Mouse (Mus musculus) heart, embryonic 13.5 days (tissue): ENCODE data around the gene Crabp2. TPM values are rescaled to one million over a fixed set of nuclear protein-coding genes. Genes with fewer than 3 reads are reported as not detected.

Experiments
- ATAC-seq: fragments of 200-750 bp; cut with Nextera tagmentation; 2 replicates; pipeline ENCODE4 v1.8.0; 2017; ENCODE audit warnings: moderate TSS enrichment; ENCODE audit not compliant: insufficient number of reproducible peaks, low FRiP score, low TSS enrichment; ENCODE audit errors: extremely low read depth
- H3K27ac ChIP-seq: fragments of 300-500 bp; sonication (generic); replicated peaks from 2 replicates; pipeline ENCODE4 v1.5.1; 2015; ENCODE audit warnings: moderate library complexity, mild to moderate bottlenecking, inconsistent platforms
- H3K27me3 ChIP-seq: fragments of 300-500 bp; sonication (generic); replicated peaks from 2 replicates; pipeline ENCODE4 v1.6.1; 2015; ENCODE audit warnings: mild to moderate bottlenecking, inconsistent platforms
- H3K36me3 ChIP-seq: fragments of 300-500 bp; sonication (generic); 2 replicates; pipeline ENCODE4 v1.6.1; 2015; ENCODE audit warnings: mild to moderate bottlenecking, inconsistent platforms
- H3K4me1 ChIP-seq: fragments of 300-500 bp; sonication (generic); 2 replicates; pipeline ENCODE4 v1.6.1; 2015; ENCODE audit warnings: inconsistent platforms
- H3K4me2 ChIP-seq: fragments of 300-500 bp; sonication (generic); 2 replicates; pipeline ENCODE4 v1.6.1; 2015; ENCODE audit warnings: inconsistent platforms, mild to moderate bottlenecking, moderate library complexity
- H3K4me3 ChIP-seq: fragments of 300-500 bp; sonication (generic); 2 replicates; pipeline ENCODE4 v1.5.1; 2015; ENCODE audit warnings: moderate library complexity, mild to moderate bottlenecking, inconsistent platforms
- H3K9ac ChIP-seq: fragments of 300-500 bp; sonication (generic); 2 replicates; pipeline ENCODE4 v1.6.1; 2015; ENCODE audit warnings: inconsistent platforms, mild to moderate bottlenecking, moderate library complexity
- H3K9me3 ChIP-seq: fragments of 300-500 bp; sonication (generic); 2 replicates; pipeline ENCODE4 v1.6.1; 2016; ENCODE audit warnings: inconsistent platforms
- WGBS: fragments of 180-500 bp; shearing (Covaris S2); methylation state at CpG from one replicate; pipeline ENCODE4 v1.1.7; 2015; ENCODE audit warnings: mixed read lengths; 5-methylcytosine and 5-hydroxymethylcytosine counted together
- polyA plus RNA-seq: library from polyadenylated mRNA; unstranded; fragments of >200 nt; fragmentation: Nextera tagmentation; extraction: Ambion mirVana; gene quantifications from 2 replicates; pipeline ENCODE4 v1.2.1, GENCODE M21; 2015

Gene Crabp2
- polyA plus RNA-seq, 1 experiment from 2014 or later: 8.4 TPM

DNA sequence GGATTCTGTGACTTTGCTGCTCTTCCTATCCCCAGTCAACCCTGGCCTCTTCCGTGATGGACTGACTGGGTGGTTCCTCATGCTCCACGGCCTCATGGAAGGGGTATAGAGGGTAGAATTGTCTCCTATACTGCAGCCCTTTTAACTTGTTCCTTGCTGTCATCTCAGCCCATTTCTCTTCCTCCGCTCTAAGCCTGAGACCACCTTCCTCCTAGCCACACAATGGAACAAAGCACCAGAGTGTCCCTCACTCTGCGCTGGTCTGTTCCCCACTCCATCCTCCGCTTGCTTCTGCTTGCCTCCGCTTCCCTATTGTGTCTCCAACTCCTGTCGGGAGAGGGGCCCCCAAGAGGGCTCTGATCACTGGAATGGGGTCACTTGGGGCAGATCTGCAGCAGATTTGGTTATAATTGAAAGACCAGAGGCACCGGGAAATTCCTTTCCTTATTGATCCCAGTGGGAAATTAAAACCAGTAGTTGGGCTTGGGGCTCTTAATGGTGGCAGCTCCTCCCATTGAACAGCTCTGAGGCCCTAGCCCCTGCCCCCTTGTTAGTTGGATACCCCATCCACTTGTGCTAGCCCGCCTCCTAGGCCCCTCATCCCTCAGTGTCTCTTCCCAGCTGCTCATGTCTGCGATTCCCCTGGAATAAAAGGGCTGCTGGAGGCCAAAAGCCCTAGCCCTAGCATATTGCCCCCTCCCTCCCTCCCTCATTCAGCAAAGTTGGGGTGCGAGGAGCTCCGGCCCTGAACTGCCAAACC is 2.5 kb upstream of the Crabp2 start:
- Histone ChIP-seq H3K27me3 (peaks cover 62% of the 10 kb centered on the region), H3K27ac (no peak overlapping the region), H3K9me3 (no peaks in the 10 kb centered on the region), H3K4me1 (peaks cover 64% of the 10 kb centered on the region), H3K4me3 (no peak overlapping the region), H3K4me2 (no peak overlapping the region), H3K36me3 (peaks cover 21% of the 10 kb centered on the region), H3K9ac (0 out of 2 replicates have a peak overlapping the region, but pooled peaks have one; percentile 3)
- WGBS: 34% methylated on average over 12 of the region's 12 CpGs
- ATAC-seq: no peak

- no peak for ATAC-seq
- H3K4me1 ChIP-seq: peaks cover 64% of the 10 kb centered on the region
- peaks cover 15% of the 10 kb centered on the region for H3K36me3 ChIP-seq
- H3K4me2 ChIP-seq: no peak overlapping the region; the same call in 1 of the 2 replicates
- H3K27ac ChIP-seq: no peak overlapping the region
- 42% methylated on average over 1 of the region's 1 CpGs for WGBS
- H3K4me3 ChIP-seq: no peak overlapping the region
- H3K9ac ChIP-seq: 0 out of 2 replicates have a peak overlapping the region, but pooled peaks have one; percentile 3
- H3K9me3 ChIP-seq: no peaks in the 10 kb centered on the region
- H3K27me3 ChIP-seq: peaks cover 67% of the 10 kb centered on the region
Observed at GRCm38 (mm10) chr3:87946541-87946860, 2.0 kb upstream of the Crabp2 start.

DNA sequence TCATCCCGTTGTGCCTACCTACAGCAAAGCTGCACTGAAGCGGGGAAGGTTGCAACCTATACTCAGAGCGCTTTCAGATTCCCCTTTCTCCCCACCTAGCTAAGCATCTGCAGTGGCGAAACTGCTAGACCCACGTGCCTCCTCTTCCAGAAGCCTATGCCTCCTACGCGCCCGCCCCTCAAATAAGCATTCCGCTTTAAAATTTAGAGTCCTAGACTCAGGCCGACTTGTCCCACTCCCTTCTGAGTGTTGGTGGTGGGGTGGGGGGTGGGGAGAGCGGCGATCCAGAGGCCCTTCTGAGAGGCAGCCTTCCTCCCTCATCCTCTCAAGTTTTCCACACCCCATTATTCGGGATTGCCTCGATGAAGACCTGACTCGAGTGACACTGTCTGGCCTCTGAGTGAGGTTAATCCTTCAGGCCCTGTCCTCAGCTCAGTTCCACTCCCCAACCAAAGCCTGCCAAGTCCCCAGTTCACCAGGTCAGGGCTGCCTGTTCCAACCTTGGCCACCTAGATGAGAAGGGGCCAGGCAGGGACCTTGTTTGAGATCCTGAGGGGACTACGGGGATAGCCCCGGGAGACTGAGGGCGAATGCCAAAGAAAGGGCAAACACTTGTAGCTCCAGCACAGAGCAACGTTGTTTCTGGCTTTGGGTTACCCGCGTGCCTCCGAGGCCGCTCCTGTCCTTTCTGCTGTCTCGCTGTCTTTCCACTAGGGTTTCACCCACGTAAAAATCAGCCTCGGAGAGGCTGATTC is 1.2 kb upstream of the Crabp2 start:
- peaks cover 74% of the 10 kb centered on the region for H3K27me3 ChIP-seq
- WGBS: 4% methylated on average over 26 of the region's 26 CpGs

GRCm38 (mm10) chr3:87947811-87948199 is 661 bp upstream of the Crabp2 start:
- no peak for ATAC-seq
- Histone ChIP-seq H3K4me2 (peak overlapping the region; percentile 70), H3K9me3 (no peaks in the 10 kb centered on the region), H3K27me3 (peaks cover 79% of the 10 kb centered on the region), H3K27ac (no peak overlapping the region), H3K36me3 (peaks cover 3% of the 10 kb centered on the region; the same call in 1 of the 2 replicates), H3K9ac (peak overlapping the region; percentile 71), H3K4me1 (peaks cover 77% of the 10 kb centered on the region), H3K4me3 (peak overlapping the region; percentile 39)
- under 1% methylated on average over 17 of the region's 17 CpGs for WGBS

More for the DNA sequence above, 1.2 kb upstream of the Crabp2 start:
- Histone ChIP-seq H3K27ac (no peak overlapping the region), H3K36me3 (peaks cover 8% of the 10 kb centered on the region), H3K4me1 (peaks cover 71% of the 10 kb centered on the region), H3K4me3 (peak overlapping the region; percentile 39), H3K9me3 (no peaks in the 10 kb centered on the region), H3K9ac (peak overlapping the region; percentile 71), H3K4me2 (peak overlapping the region; percentile 70)
- ATAC-seq: no peak

DNA sequence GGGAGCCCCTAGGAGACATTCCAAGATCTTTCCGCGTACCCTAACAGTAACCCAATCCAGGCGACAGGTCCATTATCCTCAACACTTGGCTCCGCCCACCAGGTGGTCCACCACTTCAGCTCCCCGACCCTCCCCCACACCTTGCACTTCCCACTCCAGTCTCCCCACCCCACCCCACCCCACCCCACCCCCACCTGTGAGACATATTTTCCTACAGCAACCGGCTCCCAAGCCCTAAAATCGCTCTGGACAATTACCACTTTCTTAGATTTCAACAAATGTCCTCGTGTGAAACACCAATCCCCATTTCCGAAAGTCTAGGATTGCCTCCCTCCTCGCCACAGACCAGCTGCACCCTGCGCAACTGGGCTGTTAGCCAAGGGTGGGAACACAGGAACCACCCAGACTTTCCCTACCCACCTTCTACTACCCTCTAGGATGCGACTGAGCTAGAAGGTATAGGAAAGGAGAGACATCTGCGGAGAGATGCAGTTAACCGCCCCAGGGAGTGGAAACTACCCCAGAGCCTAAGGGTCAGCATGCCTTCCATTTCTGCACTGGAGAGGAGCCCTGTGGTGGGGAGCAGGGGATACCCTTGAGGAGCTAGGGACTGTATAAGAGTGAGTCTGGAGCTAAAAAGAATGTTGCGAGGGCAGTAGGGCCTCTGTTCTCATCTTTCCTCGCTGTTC is 944 bp downstream of the Crabp2 start:
- WGBS: 14% methylated on average over 16 of the region's 16 CpGs
- Histone ChIP-seq H3K4me2 (peak overlapping the region; percentile 70), H3K36me3 (no peaks in the 10 kb centered on the region), H3K9me3 (no peaks in the 10 kb centered on the region), H3K4me3 (peak overlapping the region; percentile 39), H3K4me1 (peaks cover 71% of the 10 kb centered on the region), H3K27ac (no peak overlapping the region), H3K9ac (peak overlapping the region; percentile 48; the same call in 1 of the 2 replicates), H3K27me3 (peaks cover 89% of the 10 kb centered on the region)
- no peak for ATAC-seq

DNA sequence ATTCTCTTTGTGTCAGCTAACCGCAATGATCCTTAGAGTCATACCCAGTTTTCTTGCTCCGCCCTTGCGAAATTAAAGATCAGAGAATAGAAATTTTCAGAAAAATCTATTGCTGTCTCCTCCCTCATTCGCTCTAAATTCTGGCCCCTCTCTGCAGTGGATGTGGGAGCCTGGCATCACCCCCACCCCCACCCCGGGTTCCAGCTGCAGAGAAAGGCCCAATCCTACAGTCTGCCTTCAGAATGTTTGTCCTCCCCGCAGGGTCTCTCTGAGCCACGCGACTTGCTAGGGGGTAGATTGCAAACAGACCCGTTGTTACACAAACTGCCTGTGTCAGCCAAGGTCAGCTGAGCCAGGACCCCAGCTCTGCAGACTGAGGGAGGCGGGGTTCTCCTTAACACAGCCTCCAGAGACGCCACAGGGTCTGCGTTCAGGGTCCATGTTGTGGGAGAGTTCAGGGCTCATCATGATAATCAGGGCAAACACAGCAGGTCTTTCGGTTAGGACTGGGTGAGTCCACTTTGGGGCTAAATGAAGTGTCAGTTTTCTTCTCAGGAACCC is 1.6 kb downstream of the Crabp2 start:
- no peak overlapping the region for H3K9ac ChIP-seq
- no peak overlapping the region for H3K27ac ChIP-seq
- H3K36me3 ChIP-seq: no peaks in the 10 kb centered on the region
- 0 out of 2 replicates have a peak overlapping the region, but pooled peaks have one; percentile 17 for H3K4me3 ChIP-seq
- 14% methylated on average over 13 of the region's 13 CpGs for WGBS
- no peak for ATAC-seq
- peaks cover 65% of the 10 kb centered on the region for H3K4me1 ChIP-seq
- H3K4me2 ChIP-seq: peak overlapping the region; percentile 31; the same call in 1 of the 2 replicates
- H3K27me3 ChIP-seq: peaks cover 87% of the 10 kb centered on the region
- no peaks in the 10 kb centered on the region for H3K9me3 ChIP-seq

DNA sequence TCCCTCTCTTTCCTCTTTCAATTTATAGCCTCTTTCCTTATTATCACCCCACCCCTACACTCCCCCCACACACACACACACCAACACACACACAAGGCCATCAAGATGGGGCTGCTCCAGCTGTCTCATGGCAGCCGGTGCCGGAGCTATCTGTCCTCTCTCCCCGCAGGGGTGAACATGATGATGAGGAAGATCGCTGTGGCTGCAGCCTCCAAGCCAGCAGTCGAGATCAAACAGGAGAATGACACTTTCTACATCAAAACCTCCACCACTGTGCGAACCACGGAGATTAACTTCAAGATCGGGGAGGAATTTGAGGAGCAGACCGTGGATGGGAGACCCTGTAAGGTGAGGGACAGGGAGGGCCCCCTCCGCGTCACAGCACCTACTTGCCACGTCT is 3.5 kb downstream of the Crabp2 start:
- Histone ChIP-seq H3K27me3 (peaks cover 67% of the 10 kb centered on the region), H3K27ac (peak overlapping the region; percentile 50; the same call in 1 of the 2 replicates), H3K36me3 (no peaks in the 10 kb centered on the region), H3K4me2 (peak overlapping the region; percentile 78), H3K9me3 (no peaks in the 10 kb centered on the region), H3K4me3 (peak overlapping the region; percentile 50), H3K9ac (peak overlapping the region; percentile 77), H3K4me1 (peaks cover 47% of the 10 kb centered on the region)
- no peak for ATAC-seq
- WGBS: 5% methylated on average over 12 of the region's 12 CpGs

DNA sequence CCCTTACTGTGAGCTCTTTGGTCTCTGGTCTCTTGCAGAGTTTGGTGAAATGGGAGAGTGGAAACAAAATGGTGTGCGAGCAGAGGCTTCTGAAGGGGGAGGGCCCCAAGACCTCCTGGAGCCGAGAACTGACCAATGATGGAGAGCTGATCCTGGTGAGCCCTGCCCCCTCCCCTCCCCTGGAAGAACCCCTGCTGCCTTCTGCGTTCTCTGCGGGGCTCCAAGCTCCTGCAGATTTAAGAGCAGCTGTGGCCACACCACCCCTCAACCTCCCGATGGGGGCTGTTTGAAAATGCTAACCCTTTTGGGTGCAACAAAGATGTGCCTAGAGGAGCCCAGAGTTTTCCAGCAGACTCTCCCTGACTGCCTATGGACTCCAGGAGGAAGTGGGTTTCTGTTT is 4.0 kb downstream of the Crabp2 start:
- Histone ChIP-seq H3K27ac (peak overlapping the region; percentile 50; the same call in 1 of the 2 replicates), H3K36me3 (no peaks in the 10 kb centered on the region), H3K4me3 (peak overlapping the region; percentile 50), H3K4me2 (peak overlapping the region; percentile 78), H3K9me3 (no peaks in the 10 kb centered on the region), H3K4me1 (peaks cover 42% of the 10 kb centered on the region), H3K27me3 (peaks cover 62% of the 10 kb centered on the region), H3K9ac (peak overlapping the region; percentile 77)
- 1% methylated on average over 5 of the region's 5 CpGs for WGBS
- ATAC-seq: peak; percentile 28; the same call in 1 of the 2 replicates

DNA sequence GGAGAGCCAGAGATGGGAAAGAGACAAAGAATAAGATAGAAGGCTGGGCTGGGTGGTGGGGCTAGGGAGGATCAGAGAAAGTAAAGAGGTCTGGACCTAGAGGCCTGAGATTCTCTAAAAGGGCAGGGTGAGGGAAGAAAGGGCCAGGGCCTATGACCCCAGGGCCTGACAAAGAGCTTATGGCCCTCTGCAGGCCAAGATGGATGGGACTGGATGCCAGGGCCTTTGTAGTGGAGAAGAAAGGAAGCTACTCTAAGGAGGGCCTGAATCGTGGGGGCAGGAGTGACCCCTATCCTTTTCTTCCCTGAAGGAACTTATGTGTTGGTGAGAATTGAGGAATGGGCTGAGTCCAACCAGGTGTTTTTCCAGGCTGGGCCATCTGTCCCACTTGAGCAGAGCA is 9.6 kb downstream of the Crabp2 start:
- Histone ChIP-seq H3K27me3 (peaks cover 8% of the 10 kb centered on the region; the same call in 1 of the 2 replicates), H3K4me3 (no peak overlapping the region), H3K9ac (no peak overlapping the region), H3K27ac (no peak overlapping the region), H3K9me3 (no peaks in the 10 kb centered on the region), H3K4me2 (no peak overlapping the region), H3K36me3 (no peaks in the 10 kb centered on the region), H3K4me1 (peaks cover 28% of the 10 kb centered on the region)
- WGBS: 24% methylated on average over 1 of the region's 1 CpGs
- ATAC-seq: no peak

DNA sequence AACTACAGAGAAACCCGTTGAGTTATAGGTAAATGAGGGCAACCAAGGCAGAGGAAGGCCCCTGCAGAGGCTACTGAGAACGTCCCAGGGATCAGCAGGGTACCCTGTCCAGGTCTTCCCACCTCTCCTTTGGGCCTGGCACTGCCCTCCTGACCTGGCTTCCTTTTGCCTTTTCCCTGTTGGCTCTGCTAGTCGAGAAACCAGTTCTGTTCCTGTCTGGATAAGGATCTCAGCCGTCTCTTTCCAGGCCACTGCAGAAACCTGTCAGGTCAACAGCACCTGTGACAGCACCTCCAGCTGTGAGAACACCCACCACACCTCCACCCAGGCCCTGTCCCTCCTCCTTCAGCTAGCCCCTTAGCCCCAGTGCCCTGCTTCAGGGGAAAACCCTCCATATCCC is 10.0 kb downstream of the Crabp2 start:
- H3K27ac ChIP-seq: no peak overlapping the region
- no peaks in the 10 kb centered on the region for H3K36me3 ChIP-seq
- H3K4me2 ChIP-seq: no peak overlapping the region
- ATAC-seq: no peak
- H3K9me3 ChIP-seq: no peaks in the 10 kb centered on the region
- peaks cover 8% of the 10 kb centered on the region; the same call in 1 of the 2 replicates for H3K27me3 ChIP-seq
- H3K4me1 ChIP-seq: peaks cover 27% of the 10 kb centered on the region
- H3K4me3 ChIP-seq: no peak overlapping the region
- H3K9ac ChIP-seq: 0 out of 2 replicates have a peak overlapping the region, but pooled peaks have one; percentile 19
- WGBS: 16% methylated on average over 4 of the region's 4 CpGs
